Mouse (Mus musculus): ENCODE data around the gene Usp43. TPM values are rescaled to one million over a fixed set of nuclear protein-coding genes. Genes with fewer than 3 reads are reported as not detected.

Gene Usp43
- total and polyA plus RNA-seq, 2 experiments = 0.04 TPM; not detected in 1

DNA sequence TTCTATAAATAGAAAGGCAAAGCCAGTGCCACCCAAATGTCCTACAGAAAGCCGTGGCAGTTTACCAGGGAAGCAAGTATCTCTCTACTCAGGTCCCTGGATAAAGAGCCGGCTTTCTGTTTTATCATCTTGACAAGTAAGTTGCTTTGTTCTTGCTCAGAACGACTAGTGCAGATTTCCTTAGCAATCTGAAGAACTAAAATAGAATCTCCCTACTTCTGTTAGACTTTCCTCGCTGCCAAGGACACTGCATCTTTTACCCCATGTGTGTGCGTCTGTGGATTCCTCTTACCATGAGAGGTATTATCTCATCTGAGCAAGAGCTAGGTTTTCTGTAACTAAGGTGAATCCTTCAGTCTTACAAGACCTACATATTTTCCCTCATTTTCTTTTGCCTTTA, 33.4 kb downstream of the Usp43 start:
- H3K27me3 ChIP-seq (ENCODE audit: control insufficient read depth, insufficient read depth, low read length) = no peaks in the 10 kb centered on the region
- no peak overlapping the region for H3K4me3 ChIP-seq (ENCODE audit: insufficient read depth, low read depth, low read length)
- TF ChIP-seq POLR2A (IDR thresholded peaks at IDR 0.05; ENCODE audit: extremely low read depth, insufficient read depth, low read length) = no peak
- no peak for TF ChIP-seq CTCF (IDR thresholded peaks at IDR 0.05; ENCODE audit: low read depth, low read length)
- H3K36me3 ChIP-seq (ENCODE audit: control insufficient read depth, insufficient read depth, low read length) = no peaks in the 10 kb centered on the region
- no peaks in the 10 kb centered on the region for H3K4me1 ChIP-seq (ENCODE audit: control insufficient read depth, insufficient read depth, low read length)
- no peak overlapping the region for H3K27ac ChIP-seq (replicated peaks; ENCODE audit: insufficient read depth, low read depth, low read length)
- no peak overlapping the region for H3K9ac ChIP-seq (ENCODE audit: low read depth, low read length)
- DNase-seq (ENCODE audit: extremely low read depth, low read depth, low spot score) = no peak
- no peaks in the 10 kb centered on the region for H3K79me2 ChIP-seq (ENCODE audit: control insufficient read depth, insufficient read depth, low read length)
- WGBS = 72% methylated on average over 5 of the region's 5 CpGs

DNA sequence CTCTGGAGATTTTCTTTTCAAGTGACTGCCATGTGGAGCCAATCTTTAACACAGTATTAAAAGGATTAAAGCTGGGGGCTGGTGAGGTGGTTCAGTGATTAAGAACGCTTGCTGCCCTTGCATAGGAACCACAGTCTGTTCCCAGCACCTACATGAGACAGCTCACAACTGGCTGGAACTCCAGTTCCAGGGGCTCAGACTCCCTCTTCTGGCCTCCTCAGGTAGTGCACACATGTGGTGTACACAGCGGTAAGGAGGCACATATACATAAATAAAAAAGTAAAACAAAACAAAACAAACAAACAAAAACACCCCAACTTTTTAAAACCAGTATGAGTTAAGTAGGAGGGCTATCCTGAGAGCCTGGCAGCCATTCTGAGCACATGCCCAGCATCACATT, 36.0 kb downstream of the Usp43 start:
- DNase-seq (ENCODE audit: extremely low read depth, low read depth, low spot score) = no peak
- Histone ChIP-seq H3K9ac (ENCODE audit: low read depth, low read length) (no peak overlapping the region), H3K27ac (replicated peaks; ENCODE audit: insufficient read depth, low read depth, low read length) (no peak overlapping the region), H3K79me2 (ENCODE audit: control insufficient read depth, insufficient read depth, low read length) (no peaks in the 10 kb centered on the region), H3K27me3 (ENCODE audit: control insufficient read depth, insufficient read depth, low read length) (no peaks in the 10 kb centered on the region), H3K36me3 (ENCODE audit: control insufficient read depth, insufficient read depth, low read length) (no peaks in the 10 kb centered on the region), H3K4me1 (ENCODE audit: control insufficient read depth, insufficient read depth, low read length) (no peaks in the 10 kb centered on the region), H3K4me3 (ENCODE audit: insufficient read depth, low read depth, low read length) (no peak overlapping the region)
- TF ChIP-seq POLR2A (IDR thresholded peaks at IDR 0.05; ENCODE audit: extremely low read depth, insufficient read depth, low read length) = no peak
- 97% methylated on average over 2 of the region's 2 CpGs for WGBS

DNA sequence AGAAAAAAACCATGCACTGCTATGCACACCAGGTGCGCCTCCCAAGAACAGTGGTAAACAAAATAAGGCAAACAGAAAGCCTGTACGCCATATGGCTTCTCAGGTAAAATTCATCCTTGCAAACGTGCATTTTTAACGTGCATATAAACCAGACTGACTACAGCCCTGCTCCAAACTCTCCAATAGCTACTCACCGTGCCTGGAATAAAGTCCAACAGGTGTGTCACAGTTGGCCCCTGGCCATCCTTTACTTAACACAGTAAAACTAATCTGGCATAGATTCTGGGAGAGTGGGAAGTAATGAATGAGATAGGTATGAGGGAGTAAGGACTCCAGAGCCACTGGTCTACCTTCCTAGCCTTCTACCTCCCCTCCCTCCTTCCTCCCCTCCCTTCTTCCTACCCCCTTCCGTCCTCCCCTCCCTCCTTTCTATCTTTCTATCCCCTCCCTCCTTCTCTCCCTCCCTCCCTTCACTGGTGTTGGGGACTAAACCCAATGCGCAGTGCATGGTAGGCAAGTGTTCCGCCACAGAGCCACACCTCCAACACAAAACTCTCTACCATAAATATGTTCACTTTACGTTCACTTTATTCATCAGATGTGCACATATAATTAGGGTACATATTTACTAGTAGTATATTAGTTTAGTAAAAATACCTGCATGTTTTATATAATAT, 56.3 kb downstream of the Usp43 start:
- Histone ChIP-seq H3K4me1 (ENCODE audit: control insufficient read depth, insufficient read depth, low read length) (no peaks in the 10 kb centered on the region), H3K4me3 (ENCODE audit: insufficient read depth, low read depth, low read length) (no peak overlapping the region), H3K27me3 (ENCODE audit: control insufficient read depth, insufficient read depth, low read length) (no peaks in the 10 kb centered on the region), H3K9ac (ENCODE audit: low read depth, low read length) (no peak overlapping the region), H3K27ac (replicated peaks; ENCODE audit: insufficient read depth, low read depth, low read length) (no peak overlapping the region), H3K79me2 (ENCODE audit: control insufficient read depth, insufficient read depth, low read length) (no peaks in the 10 kb centered on the region), H3K36me3 (ENCODE audit: control insufficient read depth, insufficient read depth, low read length) (no peaks in the 10 kb centered on the region)
- 73% methylated on average over 9 of the region's 9 CpGs for WGBS
- TF ChIP-seq CTCF (IDR thresholded peaks at IDR 0.05; ENCODE audit: low read depth, low read length) (no peak), POLR2A (IDR thresholded peaks at IDR 0.05; ENCODE audit: extremely low read depth, insufficient read depth, low read length) (no peak)
- DNase-seq (ENCODE audit: extremely low read depth, low read depth, low spot score) = no peak

DNA sequence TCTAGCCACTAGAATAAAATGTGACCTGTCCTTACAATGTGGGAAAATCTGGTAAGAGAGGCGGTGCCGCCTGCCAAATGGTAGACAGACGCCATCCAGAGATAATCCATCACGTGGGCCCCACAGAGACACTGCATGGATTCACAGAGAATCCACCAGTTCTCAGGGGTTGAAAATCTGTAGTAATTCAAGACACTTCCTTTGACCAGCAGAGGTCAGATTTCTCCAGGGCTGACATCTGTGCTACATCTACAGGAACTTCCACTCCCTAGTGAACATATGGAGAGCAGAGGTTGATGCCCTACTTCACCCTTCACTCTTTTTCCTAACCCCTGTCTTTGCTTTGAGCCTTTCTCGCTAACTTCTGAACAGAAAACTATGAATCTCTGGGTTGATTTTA, 56.9 kb downstream of the Usp43 start:
- Histone ChIP-seq H3K27ac (replicated peaks; ENCODE audit: insufficient read depth, low read depth, low read length) (no peak overlapping the region), H3K4me3 (ENCODE audit: insufficient read depth, low read depth, low read length) (no peak overlapping the region), H3K27me3 (ENCODE audit: control insufficient read depth, insufficient read depth, low read length) (no peaks in the 10 kb centered on the region), H3K4me1 (ENCODE audit: control insufficient read depth, insufficient read depth, low read length) (no peaks in the 10 kb centered on the region), H3K36me3 (ENCODE audit: control insufficient read depth, insufficient read depth, low read length) (no peaks in the 10 kb centered on the region), H3K9ac (ENCODE audit: low read depth, low read length) (no peak overlapping the region), H3K79me2 (ENCODE audit: control insufficient read depth, insufficient read depth, low read length) (no peaks in the 10 kb centered on the region)
- TF ChIP-seq POLR2A (IDR thresholded peaks at IDR 0.05; ENCODE audit: extremely low read depth, insufficient read depth, low read length) (no peak), CTCF (IDR thresholded peaks at IDR 0.05; ENCODE audit: low read depth, low read length) (no peak)
- no peak for DNase-seq (ENCODE audit: extremely low read depth, low read depth, low spot score)
- WGBS = 79% methylated on average over 5 of the region's 5 CpGs

DNA sequence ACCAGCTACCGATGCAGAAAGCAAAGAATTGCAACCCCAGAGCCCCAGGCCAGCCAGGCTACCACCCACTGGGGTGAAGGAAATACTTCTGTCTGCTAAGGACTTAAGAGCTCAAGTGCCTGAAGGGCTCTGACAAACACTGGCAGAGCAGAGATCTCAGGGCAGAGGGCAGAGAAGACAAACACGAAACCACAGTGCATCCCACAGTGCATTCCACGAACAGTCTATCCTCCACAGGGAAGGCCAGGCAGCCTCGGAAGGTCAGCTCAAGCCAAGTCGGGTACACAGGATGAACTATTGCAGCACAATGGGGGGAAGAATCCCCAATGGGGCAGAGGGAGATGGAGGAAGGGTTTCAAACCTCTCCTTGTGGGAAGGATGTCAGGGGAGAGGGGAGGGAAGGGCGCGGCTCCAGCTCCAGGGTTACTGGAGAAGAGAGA, 60.5 kb downstream of the Usp43 start:
- no peaks in the 10 kb centered on the region for H3K36me3 ChIP-seq (ENCODE audit: control insufficient read depth, insufficient read depth, low read length)
- TF ChIP-seq POLR2A (IDR thresholded peaks at IDR 0.05; ENCODE audit: extremely low read depth, insufficient read depth, low read length) (no peak), CTCF (IDR thresholded peaks at IDR 0.05; ENCODE audit: low read depth, low read length) (no peak)
- no peak for DNase-seq (ENCODE audit: extremely low read depth, low read depth, low spot score)
- no peaks in the 10 kb centered on the region for H3K4me1 ChIP-seq (ENCODE audit: control insufficient read depth, insufficient read depth, low read length)
- H3K27ac ChIP-seq (replicated peaks; ENCODE audit: insufficient read depth, low read depth, low read length) = no peak overlapping the region
- whole genome bisulfite sequencing = 9% methylated on average over 7 of the region's 7 CpGs
- no peak overlapping the region for H3K4me3 ChIP-seq (ENCODE audit: insufficient read depth, low read depth, low read length)
- H3K9ac ChIP-seq (ENCODE audit: low read depth, low read length) = no peak overlapping the region
- no peaks in the 10 kb centered on the region for H3K79me2 ChIP-seq (ENCODE audit: control insufficient read depth, insufficient read depth, low read length)
- H3K27me3 ChIP-seq (ENCODE audit: control insufficient read depth, insufficient read depth, low read length) = no peaks in the 10 kb centered on the region

DNA sequence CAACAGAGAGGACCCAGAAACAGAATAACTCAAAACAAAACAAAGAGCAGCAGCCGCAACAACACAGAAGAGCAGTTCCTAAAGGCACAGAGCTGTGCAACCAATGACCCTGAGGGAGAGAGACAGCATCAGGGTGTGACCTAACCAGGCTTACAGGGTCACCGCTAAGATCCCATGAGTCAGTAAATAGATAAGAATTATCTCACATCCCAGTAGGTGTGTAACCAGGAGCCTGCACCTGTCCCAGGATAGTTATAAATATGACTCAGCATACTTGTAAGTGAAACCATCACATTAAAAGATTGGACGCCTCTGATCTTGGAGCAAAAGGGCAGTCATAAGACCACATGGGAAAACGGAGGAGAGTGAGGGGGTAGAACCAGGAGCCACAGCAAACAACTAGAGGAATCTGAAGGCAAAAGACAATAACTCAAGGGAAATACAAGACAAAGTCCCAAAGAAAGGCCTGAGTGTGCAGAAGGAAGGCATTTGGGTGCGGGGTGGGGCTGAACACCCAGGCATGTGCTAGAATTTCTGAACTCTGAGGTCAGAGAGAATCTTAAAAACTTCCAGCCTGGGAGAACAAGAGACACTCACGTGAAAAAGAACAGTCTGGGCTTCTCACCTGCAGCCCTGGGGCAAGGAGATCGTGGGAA, 61.1 kb downstream of the Usp43 start:
- no peak overlapping the region for H3K27ac ChIP-seq (replicated peaks; ENCODE audit: insufficient read depth, low read depth, low read length)
- no peak overlapping the region for H3K9ac ChIP-seq (ENCODE audit: low read depth, low read length)
- no peak for DNase-seq (ENCODE audit: extremely low read depth, low read depth, low spot score)
- no peaks in the 10 kb centered on the region for H3K36me3 ChIP-seq (ENCODE audit: control insufficient read depth, insufficient read depth, low read length)
- no peaks in the 10 kb centered on the region for H3K4me1 ChIP-seq (ENCODE audit: control insufficient read depth, insufficient read depth, low read length)
- WGBS = 43% methylated on average over 7 of the region's 7 CpGs
- TF ChIP-seq POLR2A (IDR thresholded peaks at IDR 0.05; ENCODE audit: extremely low read depth, insufficient read depth, low read length) (no peak), CTCF (IDR thresholded peaks at IDR 0.05; ENCODE audit: low read depth, low read length) (no peak)
- no peaks in the 10 kb centered on the region for H3K79me2 ChIP-seq (ENCODE audit: control insufficient read depth, insufficient read depth, low read length)
- no peak overlapping the region for H3K4me3 ChIP-seq (ENCODE audit: insufficient read depth, low read depth, low read length)
- no peaks in the 10 kb centered on the region for H3K27me3 ChIP-seq (ENCODE audit: control insufficient read depth, insufficient read depth, low read length)

All from liver, adult 2 months (tissue).